Mouse (Mus musculus) midbrain, postnatal 0 days (tissue): ENCODE measurements around the gene Alms1. TPM values are rescaled to one million over a fixed set of nuclear protein-coding genes. Genes with fewer than 3 reads are reported as not detected.

Source experiments
- ATAC-seq: fragments of 200-750 bp; cut with Nextera tagmentation; 2 replicates; pipeline ENCODE4 v1.8.0; 2017; ENCODE audit warnings: moderate number of reproducible peaks, mild to moderate bottlenecking, moderate TSS enrichment, moderate library complexity; ENCODE audit not compliant: low FRiP score
- DNase-seq: peaks from one replicate; pipeline ENCODE4 v3.0.0-alpha.2; 2015; ENCODE audit warnings: low spot score
- H3K27ac ChIP-seq: fragments of 300-500 bp; sonication (generic); 2 replicates; pipeline ENCODE4 v1.5.1; 2014; ENCODE audit warnings: low read depth, mild to moderate bottlenecking, low read length, mixed read lengths
- H3K27me3 ChIP-seq: fragments of 300-500 bp; sonication (generic); 2 replicates; pipeline ENCODE4 v1.6.1; 2014; ENCODE audit warnings: low read length, control low read depth, mixed read lengths; ENCODE audit not compliant: insufficient read depth
- H3K36me3 ChIP-seq: fragments of 300-500 bp; sonication (generic); 2 replicates; pipeline ENCODE4 v1.6.1; 2014; ENCODE audit warnings: low read length, control low read depth, mixed read lengths; ENCODE audit not compliant: insufficient read depth
- H3K4me1 ChIP-seq: fragments of 300-500 bp; sonication (generic); 2 replicates; pipeline ENCODE4 v1.6.1; 2014; ENCODE audit warnings: mild to moderate bottlenecking, control low read depth, antibody characterized with exemption, low read length, mixed read lengths; ENCODE audit not compliant: insufficient read depth
- H3K4me2 ChIP-seq: fragments of 300-500 bp; sonication (generic); 2 replicates; pipeline ENCODE4 v1.6.1; 2014; ENCODE audit warnings: low read depth, mild to moderate bottlenecking, low read length, mixed read lengths; ENCODE audit not compliant: poor library complexity, severe bottlenecking
- H3K4me3 ChIP-seq: fragments of 300-500 bp; sonication (generic); 2 replicates; pipeline ENCODE4 v1.5.1; 2014; ENCODE audit warnings: low read depth, mild to moderate bottlenecking, low read length, moderate library complexity
- H3K9ac ChIP-seq: fragments of 300-500 bp; sonication (generic); replicated peaks from 2 replicates; pipeline ENCODE4 v1.6.1; 2014; ENCODE audit warnings: mild to moderate bottlenecking, low read length, moderate library complexity, mixed read lengths; ENCODE audit not compliant: poor library complexity, severe bottlenecking
- H3K9me3 ChIP-seq: fragments of 300-500 bp; sonication (generic); 2 replicates; pipeline ENCODE4 v1.6.1; 2016; ENCODE audit warnings: low read length, control low read depth
- CTCF ChIP-seq: IDR thresholded peaks from 2 replicates; pipeline ENCODE4 v1.5.1; 2016; ENCODE audit warnings: antibody characterized with exemption, mild to moderate bottlenecking
- WGBS: fragments of 180-500 bp; shearing (Covaris S2); extraction: QIAGEN DNeasy Blood & Tissue Kit; methylation state at CpG from one replicate; pipeline ENCODE4 v1.1.7; 2014; 5-methylcytosine and 5-hydroxymethylcytosine counted together
- polyA plus RNA-seq: library from polyadenylated mRNA; unstranded; fragments of >200 nt; fragmentation: Nextera tagmentation; extraction: Ambion mirVana; gene quantifications from 2 replicates; pipeline ENCODE4 v1.2.1, GENCODE M21; 2015
- total RNA-seq: library from RNA; depleted of rRNA; stranded (reverse); fragments of >200 nt; gene quantifications from 2 replicates; pipeline ENCODE4 v1.2.3, GENCODE M21; 2014

The Alms1 gene
- total and polyA plus RNA-seq, 2 experiments from 2014 or later = 2.5 to 15.3 TPM

DNA sequence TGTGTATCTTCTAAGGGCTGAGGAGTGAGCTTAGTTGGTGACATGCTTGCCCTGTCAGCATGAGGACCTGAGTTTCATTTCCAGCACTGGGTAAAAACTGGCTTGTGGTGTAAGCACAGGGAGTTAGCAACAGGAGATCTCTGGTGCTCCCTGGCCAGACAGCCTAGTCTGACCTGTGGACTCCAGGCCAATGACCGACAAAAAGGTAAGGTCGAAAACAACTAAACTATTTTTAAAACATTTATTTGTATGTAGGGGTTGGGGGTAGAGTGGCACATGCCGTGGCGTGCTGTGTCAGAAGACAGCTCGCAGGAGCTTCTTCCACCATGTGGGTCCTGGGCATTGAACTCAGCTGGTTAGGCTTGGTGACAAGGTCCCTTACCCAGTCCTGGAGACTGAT is 14.5 kb upstream of the Alms1 start:
- no peak overlapping the region for H3K4me3 ChIP-seq
- TF ChIP-seq CTCF = no peak

DNA sequence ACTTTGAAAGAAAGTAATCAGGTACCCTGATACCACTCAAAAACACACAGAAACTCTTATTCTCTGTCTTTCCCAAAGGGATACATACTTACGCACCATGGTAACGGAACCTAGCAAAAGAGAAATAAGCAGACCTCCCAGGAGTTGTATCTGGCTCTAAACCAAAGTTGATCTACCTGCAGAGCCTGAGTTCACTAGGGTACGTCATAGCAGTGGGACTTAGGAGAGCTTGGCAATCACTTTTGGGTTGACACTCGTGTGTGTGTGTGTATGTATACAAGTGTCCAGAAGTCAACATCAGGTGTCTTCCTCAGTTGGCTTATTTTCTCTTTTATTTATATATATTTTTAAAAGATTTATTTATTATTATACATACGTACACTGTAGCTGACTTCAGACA is 5.6 kb upstream of the Alms1 start:
- Histone ChIP-seq H3K4me2 (no peak overlapping the region), H3K36me3 (no peaks in the 10 kb centered on the region), H3K27ac (no peak overlapping the region), H3K9me3 (no peaks in the 10 kb centered on the region), H3K4me3 (no peak overlapping the region), H3K4me1 (no peaks in the 10 kb centered on the region), H3K9ac (no peak overlapping the region), H3K27me3 (no peaks in the 10 kb centered on the region)
- no peak for DNase-seq
- no peak for ATAC-seq
- TF ChIP-seq CTCF = no peak
- 89% methylated on average over 5 of the region's 5 CpGs for WGBS

More for the DNA sequence above, 14.5 kb upstream of the Alms1 start:
- H3K4me1 ChIP-seq = no peaks in the 10 kb centered on the region
- H3K9me3 ChIP-seq = no peaks in the 10 kb centered on the region
- H3K4me2 ChIP-seq = no peak overlapping the region
- ATAC-seq (no peak), DNase-seq (no peak)
- no peak overlapping the region for H3K27ac ChIP-seq
- H3K27me3 ChIP-seq = no peaks in the 10 kb centered on the region
- H3K9ac ChIP-seq = no peak overlapping the region
- no peaks in the 10 kb centered on the region for H3K36me3 ChIP-seq
- WGBS = 85% methylated on average over 5 of the region's 5 CpGs

DNA sequence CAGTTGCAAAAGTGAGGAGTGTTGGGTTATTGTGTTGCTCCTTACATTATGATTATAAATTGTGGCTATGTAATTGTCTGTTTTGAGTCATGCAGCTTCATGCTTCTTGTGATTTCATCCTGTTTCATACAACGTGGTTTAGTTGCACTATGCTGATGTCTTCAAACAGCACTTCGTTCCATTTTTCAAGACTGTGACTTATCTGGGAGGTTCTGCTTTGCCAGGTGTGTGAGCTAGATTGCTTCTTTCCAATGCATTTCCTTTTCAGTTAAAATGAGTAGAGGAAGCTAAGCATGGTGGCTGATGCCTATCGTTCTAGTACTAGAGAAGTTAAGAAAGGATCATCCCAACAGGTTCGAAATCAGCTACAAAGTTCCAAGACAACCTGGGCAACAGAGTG is 2.7 kb upstream of the Alms1 start:
- Histone ChIP-seq H3K4me2 (no peak overlapping the region), H3K36me3 (no peaks in the 10 kb centered on the region), H3K27me3 (no peaks in the 10 kb centered on the region), H3K4me1 (peaks cover 2% of the 10 kb centered on the region; the same call in 1 of the 2 replicates), H3K9me3 (no peaks in the 10 kb centered on the region), H3K4me3 (no peak overlapping the region), H3K9ac (no peak overlapping the region), H3K27ac (no peak overlapping the region)
- WGBS = 89% methylated on average over 4 of the region's 4 CpGs
- ATAC-seq (no peak), DNase-seq (no peak)
- TF ChIP-seq CTCF = no peak

DNA sequence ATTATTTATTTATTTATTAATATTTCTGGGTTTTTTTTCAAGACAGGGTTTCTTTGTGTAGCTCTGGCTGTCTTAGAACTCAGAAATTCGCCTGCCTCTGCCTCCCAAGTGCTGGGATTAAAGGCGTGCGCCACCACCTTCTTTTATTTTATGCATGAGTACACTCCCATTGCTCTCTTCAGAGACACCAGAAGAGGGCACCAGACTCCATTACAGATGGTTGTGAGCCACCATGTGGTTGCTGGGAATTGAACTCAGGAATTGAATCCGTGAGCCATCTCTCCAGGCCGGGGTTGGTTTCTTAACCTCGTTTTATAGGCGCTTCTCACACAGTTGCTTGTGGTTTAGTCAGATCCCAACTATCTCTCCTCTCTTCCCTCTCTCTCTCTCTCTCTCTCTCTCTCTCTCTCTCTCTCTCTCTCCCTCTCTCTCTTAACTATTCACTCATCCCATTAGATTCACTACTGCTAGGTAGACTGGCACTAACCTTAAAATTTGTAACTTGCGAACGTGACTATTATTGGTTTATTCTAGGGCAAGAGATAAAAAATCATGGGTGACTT is 445 bp upstream of the Alms1 start:
- peak overlapping the region; percentile 66 for H3K4me3 ChIP-seq
- no peaks in the 10 kb centered on the region for H3K27me3 ChIP-seq
- peak overlapping the region; percentile 62 for H3K4me2 ChIP-seq
- peaks cover 2% of the 10 kb centered on the region; the same call in 1 of the 2 replicates for H3K4me1 ChIP-seq
- H3K36me3 ChIP-seq = no peaks in the 10 kb centered on the region
- DNase-seq (no peak), ATAC-seq (no peak)
- no peak overlapping the region for H3K9ac ChIP-seq
- peak; percentile 62 for TF ChIP-seq CTCF
- no peaks in the 10 kb centered on the region for H3K9me3 ChIP-seq
- no peak overlapping the region for H3K27ac ChIP-seq
- WGBS = 31% methylated on average over 9 of the region's 9 CpGs

DNA sequence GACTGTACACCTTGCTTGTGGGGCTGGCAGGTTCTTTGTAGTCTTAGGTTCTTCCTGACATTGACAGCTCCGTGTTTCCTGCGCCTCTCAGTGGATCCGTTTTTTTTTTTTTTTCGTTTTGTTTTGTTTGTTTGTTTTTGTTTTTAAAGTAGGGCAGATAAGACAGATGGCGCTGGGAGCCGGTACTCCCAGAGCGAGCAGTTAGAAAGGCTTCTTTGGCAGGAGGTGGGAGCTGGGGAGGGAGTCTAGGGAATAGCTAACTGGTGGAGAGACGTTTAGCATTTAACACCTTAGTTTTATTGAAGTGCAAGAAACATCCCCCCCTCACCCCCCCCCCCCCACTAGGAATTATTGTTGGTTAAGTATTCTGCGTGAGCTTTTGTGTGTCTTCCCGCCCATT is 833 bp downstream of the Alms1 start:
- H3K36me3 ChIP-seq = no peaks in the 10 kb centered on the region
- TF ChIP-seq CTCF = no peak; the same call in 1 of the 2 replicates
- H3K9me3 ChIP-seq = no peaks in the 10 kb centered on the region
- ATAC-seq (no peak), DNase-seq (peak; percentile 33)
- peak overlapping the region; percentile 66 for H3K4me3 ChIP-seq
- H3K9ac ChIP-seq = peak overlapping the region; percentile 71
- WGBS = 0% methylated on average over 10 of the region's 10 CpGs
- H3K27me3 ChIP-seq = no peaks in the 10 kb centered on the region
- peaks cover 2% of the 10 kb centered on the region; the same call in 1 of the 2 replicates for H3K4me1 ChIP-seq
- peak overlapping the region; percentile 62 for H3K4me2 ChIP-seq
- peak overlapping the region; percentile 67; the same call in 1 of the 2 replicates for H3K27ac ChIP-seq

DNA sequence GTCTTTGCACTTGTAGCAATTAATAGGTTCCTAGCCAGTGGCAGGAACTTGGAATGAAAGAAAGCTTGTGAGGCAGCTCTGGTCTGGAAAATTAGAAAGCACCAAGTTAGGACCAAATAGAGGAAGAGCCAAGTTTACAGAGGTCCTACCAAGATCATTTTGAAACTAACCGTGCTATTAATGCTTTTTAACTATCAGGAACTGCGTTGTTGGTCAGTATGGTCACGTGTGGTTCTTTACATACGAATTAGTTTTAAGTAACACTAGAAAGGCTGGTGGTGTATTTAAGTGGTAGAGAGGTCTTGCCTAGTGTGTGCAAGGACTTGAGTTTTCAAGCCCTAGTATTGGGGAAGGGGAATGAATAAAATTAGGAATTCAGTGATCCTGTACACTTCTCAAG is 1.2 kb downstream of the Alms1 start:
- Histone ChIP-seq H3K9me3 (no peaks in the 10 kb centered on the region), H3K27ac (no peak overlapping the region), H3K27me3 (no peaks in the 10 kb centered on the region), H3K4me3 (peak overlapping the region; percentile 66), H3K36me3 (no peaks in the 10 kb centered on the region), H3K4me2 (peak overlapping the region; percentile 62), H3K4me1 (peaks cover 2% of the 10 kb centered on the region; the same call in 1 of the 2 replicates), H3K9ac (peak overlapping the region; percentile 71; the same call in 1 of the 2 replicates)
- DNase-seq (peak; percentile 6), ATAC-seq (no peak)
- TF ChIP-seq CTCF = no peak
- WGBS = 6% methylated on average over 4 of the region's 4 CpGs
